Mouse (Mus musculus) stomach, postnatal 0 days (tissue): ENCODE results near the gene Avpi1. TPM values are rescaled to one million over a fixed set of nuclear protein-coding genes. Genes with fewer than 3 reads are reported as not detected.
A peak's percentile ranks its signal among the peaks of the same experiment; 100 is the strongest.

Source experiments
- ATAC-seq: fragments of 200-750 bp; cut with Nextera tagmentation; 2 replicates; pipeline ENCODE4 v1.8.0; 2017; ENCODE audit not compliant: low FRiP score, low TSS enrichment
- DNase-seq: peaks from one replicate; pipeline ENCODE4 v3.0.0-alpha.2; 2016; ENCODE audit warnings: low spot score
- H3K27ac ChIP-seq: fragments of 300-500 bp; sonication (generic); replicated peaks from 2 replicates; pipeline ENCODE4 v1.5.1; 2014; ENCODE audit warnings: mild to moderate bottlenecking, control low read depth
- H3K27me3 ChIP-seq: fragments of 300-500 bp; sonication (generic); 2 replicates; pipeline ENCODE4 v1.6.1; 2014; ENCODE audit warnings: low read length; ENCODE audit not compliant: control insufficient read depth, insufficient read depth
- H3K36me3 ChIP-seq: fragments of 300-500 bp; sonication (generic); 2 replicates; pipeline ENCODE4 v1.6.1; 2014; ENCODE audit warnings: low read length, mixed read lengths; ENCODE audit not compliant: control insufficient read depth, insufficient read depth
- H3K4me1 ChIP-seq: fragments of 300-500 bp; sonication (generic); replicated peaks from 2 replicates; pipeline ENCODE4 v1.6.1; 2014; ENCODE audit warnings: antibody characterized with exemption; ENCODE audit not compliant: control insufficient read depth, insufficient read depth
- H3K4me2 ChIP-seq: fragments of 300-500 bp; sonication (generic); replicated peaks from 2 replicates; pipeline ENCODE4 v1.6.1; 2014; ENCODE audit warnings: low read depth, mild to moderate bottlenecking, control low read depth, moderate library complexity
- H3K4me3 ChIP-seq: fragments of 300-500 bp; sonication (generic); 2 replicates; pipeline ENCODE4 v1.5.1; 2014; ENCODE audit warnings: low read depth, low read length, control low read depth
- H3K9ac ChIP-seq: fragments of 300-500 bp; sonication (generic); 2 replicates; pipeline ENCODE4 v1.6.1; 2014; ENCODE audit warnings: mild to moderate bottlenecking, low read length, control low read depth, mixed read lengths
- H3K9me3 ChIP-seq: fragments of 300-500 bp; sonication (generic); 2 replicates; pipeline ENCODE4 v1.6.1; 2016; ENCODE audit warnings: low read length; ENCODE audit not compliant: control insufficient read depth
- CTCF ChIP-seq: IDR thresholded peaks from 2 replicates; pipeline ENCODE4 v1.5.1; 2016; ENCODE audit warnings: antibody characterized with exemption, low read depth, mild to moderate bottlenecking, moderate library complexity
- EP300 ChIP-seq: optimal IDR thresholded peaks from 2 replicates; pipeline ENCODE3; 2016; ENCODE audit warnings: antibody characterized with exemption
- WGBS: fragments of 180-500 bp; shearing (Covaris S2); extraction: QIAGEN DNeasy Blood & Tissue Kit; methylation state at CpG from one replicate; pipeline ENCODE4 v1.1.7; 2014; 5-methylcytosine and 5-hydroxymethylcytosine counted together
- polyA plus RNA-seq: library from polyadenylated mRNA; unstranded; fragments of >200 nt; fragmentation: Nextera tagmentation; extraction: Ambion mirVana; gene quantifications from 2 replicates; pipeline ENCODE4 v1.2.1, GENCODE M21; 2015

The Avpi1 gene
- polyA plus RNA-seq, 1 experiment from 2014 or later: 108 TPM

DNA sequence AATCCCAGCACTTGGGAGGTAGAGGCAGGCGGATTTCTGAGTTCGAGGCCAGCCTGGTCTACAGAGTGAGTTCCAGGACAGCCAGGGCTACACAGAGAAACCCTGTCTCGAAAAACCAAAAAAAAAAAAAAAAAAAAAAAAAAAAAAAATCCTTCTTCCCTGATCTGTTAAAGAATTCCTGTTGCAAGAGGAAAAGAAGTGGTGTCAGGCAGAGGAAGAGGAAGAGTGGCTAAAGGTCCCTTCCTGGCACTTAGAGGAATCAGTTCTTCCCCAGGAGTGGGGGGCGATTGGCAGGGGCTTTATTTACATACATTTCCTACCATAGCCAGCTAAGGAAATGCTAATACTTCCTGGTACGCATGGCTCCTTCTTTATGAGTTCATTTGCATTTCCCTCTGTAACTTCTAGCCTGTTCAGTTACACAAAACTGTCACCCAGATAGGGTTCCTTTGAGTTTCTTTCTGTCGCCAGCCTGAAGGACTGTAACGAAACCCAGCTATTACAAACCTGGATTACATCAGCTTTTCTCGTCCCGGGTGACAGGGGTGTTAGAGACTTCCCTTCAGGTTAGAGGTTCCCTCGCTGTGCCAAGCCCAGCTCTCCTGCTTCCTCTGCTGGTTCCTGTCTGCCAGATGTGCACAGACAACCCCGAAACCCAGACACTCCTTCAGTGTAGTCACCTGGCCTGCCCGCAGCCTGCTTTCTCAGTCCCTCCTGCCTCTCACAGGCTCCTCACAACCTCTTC is 28.8 kb upstream of the Avpi1 start:
- no peak for ATAC-seq
- Histone ChIP-seq H3K36me3 (no peaks in the 10 kb centered on the region), H3K9ac (no peak overlapping the region), H3K4me1 (no peaks in the 10 kb centered on the region), H3K9me3 (no peaks in the 10 kb centered on the region), H3K4me3 (no peak overlapping the region), H3K27ac (peak overlapping the region; percentile 18; the same call in 1 of the 2 replicates), H3K27me3 (no peaks in the 10 kb centered on the region), H3K4me2 (no peak overlapping the region)
- no peak for TF ChIP-seq EP300
- no peak for TF ChIP-seq CTCF
- 51% methylated on average over 11 of the region's 12 CpGs for WGBS
- no peak for DNase-seq

DNA sequence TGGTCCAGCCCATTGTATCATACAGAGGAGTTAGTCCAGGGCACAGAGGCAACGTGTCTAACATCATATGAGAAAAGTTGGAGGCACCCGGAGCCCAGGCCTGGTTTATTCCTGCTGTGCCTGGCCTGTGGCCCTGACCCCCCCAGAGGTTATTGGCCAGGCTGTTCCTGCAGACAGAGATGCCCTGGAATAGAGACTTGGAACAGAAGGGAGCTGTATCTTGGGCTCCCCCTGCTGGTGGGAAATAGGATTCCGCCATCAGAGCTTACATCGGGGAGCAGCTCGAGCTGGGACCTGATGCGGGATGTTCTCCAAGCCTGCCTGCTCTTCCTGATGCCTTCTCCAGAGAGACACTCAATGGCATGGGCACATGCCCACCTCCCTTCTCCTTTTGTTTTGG is 23.1 kb upstream of the Avpi1 start:
- Histone ChIP-seq H3K9ac (no peak overlapping the region), H3K4me2 (no peak overlapping the region), H3K27ac (peak overlapping the region; percentile 65), H3K27me3 (no peaks in the 10 kb centered on the region), H3K4me1 (peaks cover 6% of the 10 kb centered on the region), H3K4me3 (no peak overlapping the region), H3K9me3 (no peaks in the 10 kb centered on the region), H3K36me3 (no peaks in the 10 kb centered on the region)
- TF ChIP-seq CTCF: peak; percentile 92
- TF ChIP-seq EP300: no peak
- DNase-seq: peak; percentile 88
- 3% methylated on average over 6 of the region's 6 CpGs for WGBS
- peak; percentile 61 for ATAC-seq

DNA sequence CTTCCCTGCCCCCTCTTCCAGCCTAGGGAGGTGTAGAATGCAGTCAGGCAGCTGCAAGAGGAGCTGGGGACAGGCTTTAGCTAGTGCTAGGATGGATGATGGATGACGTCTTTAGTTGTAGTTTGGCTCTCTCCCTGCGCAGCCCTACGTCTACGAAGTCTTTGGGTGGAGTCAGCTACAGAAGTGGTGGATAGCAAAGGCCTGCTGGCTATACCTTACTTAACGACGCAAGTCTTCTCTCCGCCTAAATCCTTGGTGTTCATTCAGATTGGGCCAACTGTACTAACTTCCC is 19.7 kb upstream of the Avpi1 start:
- 9% methylated on average over 7 of the region's 7 CpGs for WGBS
- peak overlapping the region; percentile 94 for H3K9ac ChIP-seq
- H3K36me3 ChIP-seq: no peaks in the 10 kb centered on the region
- H3K4me1 ChIP-seq: peaks cover 12% of the 10 kb centered on the region
- peak overlapping the region; percentile 92 for H3K4me2 ChIP-seq
- peak; percentile 61; the same call in 1 of the 2 replicates for ATAC-seq
- H3K9me3 ChIP-seq: no peaks in the 10 kb centered on the region
- no peak for DNase-seq
- H3K4me3 ChIP-seq: peak overlapping the region; percentile 73
- H3K27ac ChIP-seq: peak overlapping the region; percentile 96
- TF ChIP-seq CTCF (no peak), EP300 (no peak)
- H3K27me3 ChIP-seq: no peaks in the 10 kb centered on the region

DNA sequence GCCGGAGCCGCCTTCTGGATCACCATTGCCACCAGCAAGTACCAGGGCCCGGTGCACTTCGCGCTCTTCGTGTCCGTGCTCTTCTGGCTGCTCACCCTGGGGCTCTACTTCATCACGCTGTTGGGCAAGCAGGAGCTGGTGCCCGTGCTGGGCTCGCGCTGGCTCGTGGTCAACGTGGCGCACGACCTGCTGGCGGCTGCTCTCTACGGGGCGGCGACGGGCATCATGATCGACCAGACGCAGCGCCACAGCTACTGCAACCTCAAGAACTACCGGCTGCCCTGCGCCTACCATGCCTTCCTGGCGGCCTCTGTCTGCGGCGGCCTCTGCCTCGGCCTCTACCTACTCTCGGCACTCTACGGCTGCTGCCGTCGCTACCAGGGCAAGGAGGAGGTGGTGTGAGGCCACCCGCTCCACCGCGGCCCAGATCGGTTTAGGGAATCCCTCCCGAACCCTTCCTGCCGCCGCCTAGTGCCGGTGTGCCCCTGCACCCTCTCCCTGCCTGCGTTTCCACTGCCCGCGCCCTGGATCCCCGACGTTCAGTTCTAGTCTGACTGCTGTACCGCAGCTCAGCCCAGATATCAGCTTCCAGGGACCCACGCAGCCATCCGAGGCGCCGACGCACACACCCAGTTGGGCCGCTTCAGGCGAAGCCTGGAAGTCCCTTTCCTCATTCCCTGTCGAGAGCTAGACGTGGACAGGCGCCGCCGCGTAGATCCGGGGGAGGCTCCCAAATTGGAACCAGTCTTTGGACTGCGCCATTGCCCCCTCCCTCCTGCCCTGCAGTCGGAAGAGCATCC is 19.1 kb upstream of the Avpi1 start:
- no peak for TF ChIP-seq CTCF
- no peak for TF ChIP-seq EP300
- Histone ChIP-seq H3K4me3 (peak overlapping the region; percentile 73), H3K36me3 (no peaks in the 10 kb centered on the region), H3K27me3 (no peaks in the 10 kb centered on the region), H3K9me3 (no peaks in the 10 kb centered on the region), H3K9ac (peak overlapping the region; percentile 94), H3K4me2 (peak overlapping the region; percentile 92), H3K27ac (peak overlapping the region; percentile 96), H3K4me1 (peaks cover 12% of the 10 kb centered on the region)
- peak; percentile 67 for DNase-seq
- peak; percentile 8 for ATAC-seq
- WGBS: under 1% methylated on average over 62 of the region's 63 CpGs

DNA sequence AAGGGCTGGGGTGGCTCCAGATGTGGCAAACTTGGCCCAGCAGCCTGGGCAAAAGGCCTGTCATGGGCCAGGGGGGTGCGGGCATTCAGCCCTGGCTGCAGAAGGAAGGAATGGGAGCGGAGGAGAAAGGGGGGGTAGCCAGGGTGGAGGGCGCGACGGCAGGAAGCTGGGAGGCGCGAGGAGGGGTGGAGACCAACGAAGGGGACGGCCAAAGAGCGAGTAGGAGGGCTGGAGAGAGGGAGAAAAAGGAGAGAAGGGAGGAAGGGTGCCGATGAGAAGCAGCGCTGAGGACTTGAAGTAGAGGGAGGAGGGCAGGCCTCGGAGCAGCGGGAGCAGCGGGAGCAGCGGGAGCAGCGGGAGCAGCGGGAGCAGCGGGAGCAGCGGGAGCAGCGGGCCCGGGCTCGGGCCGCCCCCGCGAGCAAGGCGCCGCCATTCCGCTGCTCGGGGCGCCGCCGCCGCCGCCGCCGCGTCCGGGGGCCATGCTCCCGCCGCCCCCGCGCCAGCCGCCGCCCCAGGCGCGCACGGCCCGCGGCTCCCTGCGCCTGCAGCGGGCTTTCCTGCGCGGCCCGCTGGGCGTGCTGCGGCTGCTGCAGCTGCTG is 18.4 kb upstream of the Avpi1 start, which contains the start of gene Marveld1:
Marveld1 (plus strand) TSS at position 231 of the 599 bp plus-strand sequence.
- peak; percentile 75 for ATAC-seq

More for the DNA sequence above, 18.4 kb upstream of the Avpi1 start, which contains the start of gene Marveld1:
- Histone ChIP-seq H3K4me2 (peak within 1 kb of the TSS; percentile 92), H3K27ac (peak within 1 kb of the TSS; percentile 96), H3K4me1 (peaks cover 12% of the 10 kb centered on the region), H3K9me3 (no peaks in the 10 kb centered on the region), H3K27me3 (no peaks in the 10 kb centered on the region), H3K36me3 (no peaks in the 10 kb centered on the region), H3K9ac (peak within 1 kb of the TSS; percentile 94), H3K4me3 (peak within 1 kb of the TSS; percentile 73)
- WGBS: under 1% methylated on average over 22 of the region's 57 CpGs
- TF ChIP-seq EP300: no peak
- TF ChIP-seq CTCF: peak; percentile 46
- peak; percentile 77 for DNase-seq
